Mouse (Mus musculus): ENCODE results near the gene Rap1gap. TPM values are rescaled to one million over a fixed set of nuclear protein-coding genes. Genes with fewer than 3 reads are reported as not detected.

Gene Rap1gap
- polyA plus RNA-seq, 1 experiment from 2014 or later: 7.7 TPM

DNA sequence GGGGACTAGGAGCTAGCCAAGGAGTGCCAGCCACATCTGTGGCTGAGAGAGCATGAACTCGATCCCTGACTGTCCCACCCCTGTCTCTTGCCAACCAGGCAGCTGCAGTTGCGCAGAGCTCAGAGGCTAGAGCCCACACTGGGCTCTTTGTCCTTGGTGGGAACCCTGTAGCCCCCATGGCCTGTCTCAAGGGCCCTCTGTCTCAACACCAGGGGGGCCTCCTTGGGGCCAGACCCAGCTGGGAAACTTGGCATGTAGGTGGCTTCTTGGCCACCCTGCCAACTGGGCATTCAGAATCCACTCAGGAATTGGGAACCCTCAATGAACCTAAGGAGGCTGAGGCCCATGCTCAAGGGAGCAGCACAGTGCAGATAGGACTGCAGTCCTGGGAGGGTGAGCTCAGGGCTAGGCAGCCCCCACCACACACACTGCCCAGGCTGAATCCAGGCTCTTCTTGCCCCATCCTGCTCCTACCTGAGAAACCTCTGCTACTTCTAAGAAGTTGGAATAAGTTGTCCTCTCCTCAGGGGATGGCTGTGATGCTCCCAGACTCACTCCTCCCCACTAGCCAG is 15.5 kb downstream of the Rap1gap start:
- peak overlapping the region; percentile 67 for H3K27ac ChIP-seq
- no peaks in the 10 kb centered on the region for H3K9me3 ChIP-seq
- 0 out of 2 replicates have a peak, but pooled peaks have one; percentile 52 for ATAC-seq (ENCODE audit: insufficient number of reproducible peaks, low FRiP score, low TSS enrichment, low read depth)
- no peaks in the 10 kb centered on the region for H3K36me3 ChIP-seq
- no peak overlapping the region for H3K4me3 ChIP-seq
- peaks cover 31% of the 10 kb centered on the region for H3K4me1 ChIP-seq
- peaks cover 64% of the 10 kb centered on the region for H3K27me3 ChIP-seq
- no peak overlapping the region for H3K9ac ChIP-seq
- no peak overlapping the region for H3K4me2 ChIP-seq
- 54% methylated on average over 2 of the region's 2 CpGs for WGBS

GRCm38 (mm10) chr4:137680721-137681120 is 16.2 kb downstream of the Rap1gap start:
- Histone ChIP-seq H3K4me1 (peaks cover 31% of the 10 kb centered on the region), H3K36me3 (no peaks in the 10 kb centered on the region), H3K27ac (peak overlapping the region; percentile 67), H3K27me3 (peaks cover 64% of the 10 kb centered on the region), H3K9me3 (no peaks in the 10 kb centered on the region), H3K4me3 (no peak overlapping the region), H3K9ac (no peak overlapping the region), H3K4me2 (peak overlapping the region; percentile 57; the same call in 1 of the 2 replicates)
- ATAC-seq (ENCODE audit: insufficient number of reproducible peaks, low FRiP score, low TSS enrichment, low read depth): no peak
- 15% methylated on average over 7 of the region's 7 CpGs for WGBS

- peak overlapping the region; percentile 36 for H3K4me3 ChIP-seq
- no peak for ATAC-seq (ENCODE audit: insufficient number of reproducible peaks, low FRiP score, low TSS enrichment, low read depth)
Measured at GRCm38 (mm10) chr4:137681408-137682104, 17.0 kb downstream of the Rap1gap start.

DNA sequence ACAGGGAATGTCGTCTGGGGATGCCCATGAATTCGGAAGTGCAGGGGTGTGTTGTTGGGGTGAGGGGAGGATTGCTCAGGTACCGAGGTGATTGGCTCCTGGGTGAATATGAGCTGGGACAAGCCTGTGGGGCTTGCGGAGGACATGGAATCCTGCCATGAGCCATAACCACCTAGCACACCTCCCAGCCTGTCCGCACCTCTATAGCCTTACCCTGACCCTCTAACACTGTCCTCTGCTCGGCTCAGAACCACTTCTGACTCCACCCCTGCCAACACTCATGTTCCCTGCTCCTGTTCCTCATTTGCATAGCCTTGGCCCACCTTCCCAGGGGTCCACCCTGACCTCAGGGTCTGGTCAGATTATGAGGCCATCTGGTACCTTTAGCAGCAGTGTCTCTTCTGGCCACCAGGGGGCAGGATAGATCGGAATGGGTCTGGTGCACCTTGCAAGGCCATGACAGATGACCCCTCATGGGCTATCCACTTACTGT is 18.5 kb downstream of the Rap1gap start:
- H3K4me3 ChIP-seq: no peak overlapping the region
- WGBS: 43% methylated on average over 7 of the region's 7 CpGs
- H3K27me3 ChIP-seq: peaks cover 67% of the 10 kb centered on the region
- no peak for ATAC-seq (ENCODE audit: insufficient number of reproducible peaks, low FRiP score, low TSS enrichment, low read depth)
- peaks cover 31% of the 10 kb centered on the region for H3K4me1 ChIP-seq
- H3K4me2 ChIP-seq: no peak overlapping the region
- H3K9ac ChIP-seq: no peak overlapping the region
- no peaks in the 10 kb centered on the region for H3K36me3 ChIP-seq
- H3K9me3 ChIP-seq: no peaks in the 10 kb centered on the region
- H3K27ac ChIP-seq: no peak overlapping the region

More at GRCm38 (mm10) chr4:137681408-137682104, 17.0 kb downstream of the Rap1gap start:
- no peaks in the 10 kb centered on the region for H3K36me3 ChIP-seq
- H3K27ac ChIP-seq: no peak overlapping the region; the same call in 1 of the 2 replicates
- H3K4me1 ChIP-seq: peaks cover 32% of the 10 kb centered on the region
- H3K27me3 ChIP-seq: peaks cover 69% of the 10 kb centered on the region
- H3K4me2 ChIP-seq: peak overlapping the region; percentile 57
- peak overlapping the region; percentile 10; the same call in 1 of the 2 replicates for H3K9ac ChIP-seq
- no peaks in the 10 kb centered on the region for H3K9me3 ChIP-seq
- WGBS: 6% methylated on average over 46 of the region's 52 CpGs

DNA sequence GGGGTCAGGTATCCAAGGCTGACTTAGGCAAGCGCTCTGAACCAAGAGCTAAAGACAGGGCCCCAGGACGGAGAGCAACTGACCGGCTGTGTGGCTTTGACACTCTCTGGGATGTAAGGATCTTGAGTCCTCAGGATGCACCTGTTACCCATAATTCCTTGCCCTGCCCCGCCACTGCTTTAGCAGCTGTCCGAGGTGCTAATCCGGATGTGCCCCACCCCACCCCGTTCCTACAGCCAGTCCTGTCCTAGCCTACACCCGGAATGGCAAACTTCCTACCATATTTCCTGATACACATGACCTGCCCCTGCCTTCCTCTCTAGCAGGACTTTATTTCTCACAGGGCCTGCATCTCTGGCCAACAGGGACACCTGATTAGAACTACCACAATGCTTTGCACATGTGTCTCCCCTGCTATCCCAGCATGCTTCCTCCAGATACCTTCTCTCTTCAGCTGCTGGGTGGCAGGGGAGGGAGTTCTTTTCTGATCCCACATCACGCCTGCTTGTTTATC is 20.4 kb downstream of the Rap1gap start:
- no peak overlapping the region for H3K9ac ChIP-seq

GRCm38 (mm10) chr4:137686303-137686702 is 21.8 kb downstream of the Rap1gap start:
- no peak for ATAC-seq (ENCODE audit: insufficient number of reproducible peaks, low FRiP score, low TSS enrichment, low read depth)
- Histone ChIP-seq H3K9me3 (no peaks in the 10 kb centered on the region), H3K4me3 (no peak overlapping the region), H3K4me2 (no peak overlapping the region), H3K36me3 (no peaks in the 10 kb centered on the region), H3K27me3 (peaks cover 35% of the 10 kb centered on the region), H3K27ac (no peak overlapping the region), H3K9ac (no peak overlapping the region), H3K4me1 (peaks cover 12% of the 10 kb centered on the region)
- 62% methylated on average over 5 of the region's 5 CpGs for WGBS

More for the DNA sequence above, 20.4 kb downstream of the Rap1gap start:
- Histone ChIP-seq H3K4me3 (no peak overlapping the region), H3K27me3 (peaks cover 50% of the 10 kb centered on the region), H3K4me1 (peaks cover 24% of the 10 kb centered on the region), H3K27ac (no peak overlapping the region), H3K36me3 (no peaks in the 10 kb centered on the region), H3K4me2 (no peak overlapping the region), H3K9me3 (no peaks in the 10 kb centered on the region)
- 30% methylated on average over 9 of the region's 9 CpGs for WGBS
- no peak for ATAC-seq (ENCODE audit: insufficient number of reproducible peaks, low FRiP score, low TSS enrichment, low read depth)

DNA sequence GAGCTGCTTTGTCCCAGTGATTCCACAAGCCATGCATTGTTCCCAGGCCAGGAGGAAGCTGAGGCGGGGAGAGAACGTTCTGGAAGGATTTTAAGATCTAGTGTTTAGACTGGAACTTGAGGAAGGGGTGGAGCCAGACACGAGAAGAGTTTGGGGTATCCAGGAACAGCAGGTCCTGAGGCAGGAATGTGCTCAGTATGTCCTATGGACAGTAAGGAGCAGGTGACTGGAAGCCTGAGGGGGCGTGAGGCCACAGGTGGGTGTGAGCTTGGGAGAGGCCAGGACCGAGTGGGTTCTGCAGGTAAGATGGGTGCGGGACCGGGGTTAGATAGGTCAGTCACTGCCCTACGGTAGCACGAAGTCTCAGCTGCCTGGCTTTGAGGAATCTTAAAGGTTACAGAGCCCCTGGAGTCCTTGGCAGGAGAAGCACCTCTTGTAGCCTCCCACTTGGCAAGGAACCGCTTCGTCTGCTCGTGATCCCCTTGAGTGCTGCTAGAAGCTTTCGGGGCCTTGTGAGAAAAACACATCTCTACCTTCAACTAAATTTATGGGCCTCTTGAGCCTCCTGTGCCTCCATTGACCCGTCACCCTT is 22.8 kb downstream of the Rap1gap start:
- 0 out of 2 replicates have a peak, but pooled peaks cover 5% of the 10 kb centered on the region for H3K4me1 ChIP-seq
- H3K27ac ChIP-seq: no peak overlapping the region
- H3K4me3 ChIP-seq: no peak overlapping the region
- no peak overlapping the region for H3K9ac ChIP-seq
- no peaks in the 10 kb centered on the region for H3K36me3 ChIP-seq
- H3K27me3 ChIP-seq: peaks cover 25% of the 10 kb centered on the region
- no peak overlapping the region for H3K4me2 ChIP-seq
- ATAC-seq (ENCODE audit: insufficient number of reproducible peaks, low FRiP score, low TSS enrichment, low read depth): no peak
- H3K9me3 ChIP-seq: no peaks in the 10 kb centered on the region
- 63% methylated on average over 14 of the region's 14 CpGs for WGBS

- H3K4me3 ChIP-seq: no peak overlapping the region
- 79% methylated on average over 10 of the region's 10 CpGs for WGBS
- H3K9ac ChIP-seq: no peak overlapping the region
- peaks cover 15% of the 10 kb centered on the region for H3K4me1 ChIP-seq
- H3K4me2 ChIP-seq: no peak overlapping the region
- H3K27me3 ChIP-seq: no peaks in the 10 kb centered on the region
- H3K9me3 ChIP-seq: no peaks in the 10 kb centered on the region
- no peak overlapping the region for H3K27ac ChIP-seq
- H3K36me3 ChIP-seq: no peaks in the 10 kb centered on the region
- ATAC-seq (ENCODE audit: insufficient number of reproducible peaks, low FRiP score, low TSS enrichment, low read depth): no peak
Measured at GRCm38 (mm10) chr4:137692107-137692902, 27.8 kb downstream of the Rap1gap start.

DNA sequence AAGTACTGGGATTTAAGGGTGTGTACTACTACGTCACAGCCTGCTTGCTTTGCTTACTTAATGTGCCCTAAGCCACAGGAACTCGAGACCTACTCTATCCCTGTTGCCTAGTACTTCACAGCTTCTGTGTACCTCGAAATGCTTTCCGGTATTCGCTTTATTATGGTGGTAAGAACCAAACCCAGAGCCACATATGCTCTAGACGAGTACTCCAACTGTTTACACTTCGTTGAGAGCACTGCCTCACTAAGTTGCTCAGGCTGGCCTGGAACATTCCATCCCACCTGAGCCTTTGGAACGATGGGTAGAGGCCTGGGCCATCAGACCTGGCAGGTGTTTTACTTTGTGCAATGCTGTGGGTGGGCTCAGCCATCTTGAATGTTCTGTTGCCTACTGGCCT is 30.8 kb downstream of the Rap1gap start:
- H3K27me3 ChIP-seq: no peaks in the 10 kb centered on the region
- H3K4me3 ChIP-seq: no peak overlapping the region
- H3K27ac ChIP-seq: no peak overlapping the region
- no peak overlapping the region for H3K4me2 ChIP-seq
- no peaks in the 10 kb centered on the region for H3K36me3 ChIP-seq
- no peaks in the 10 kb centered on the region for H3K9me3 ChIP-seq
- no peak overlapping the region for H3K9ac ChIP-seq
- H3K4me1 ChIP-seq: peaks cover 27% of the 10 kb centered on the region
- WGBS: 70% methylated on average over 8 of the region's 8 CpGs
- no peak for ATAC-seq (ENCODE audit: insufficient number of reproducible peaks, low FRiP score, low TSS enrichment, low read depth)

DNA sequence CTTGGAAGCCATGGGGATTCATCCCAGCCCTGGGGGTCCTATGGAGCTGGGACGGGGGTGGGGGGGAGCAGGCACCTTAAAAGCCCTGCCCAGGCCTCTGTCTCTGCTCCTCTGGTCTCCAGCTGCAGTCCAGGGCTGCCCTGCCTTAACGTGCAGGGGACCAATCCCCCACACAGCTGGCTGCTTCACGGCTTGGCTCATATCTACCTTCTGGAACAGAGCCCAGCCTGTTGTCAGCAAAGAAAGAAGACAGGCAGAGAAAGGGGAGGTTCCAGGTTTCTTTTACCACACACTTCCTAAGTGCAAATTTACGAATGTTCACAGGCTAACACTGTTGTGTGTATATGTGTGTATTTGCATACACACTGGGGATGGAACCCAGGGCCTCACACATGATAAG is 31.4 kb downstream of the Rap1gap start:
- H3K27ac ChIP-seq: no peak overlapping the region
- H3K9ac ChIP-seq: no peak overlapping the region
- no peaks in the 10 kb centered on the region for H3K27me3 ChIP-seq
- H3K4me3 ChIP-seq: no peak overlapping the region
- no peaks in the 10 kb centered on the region for H3K36me3 ChIP-seq
- no peak overlapping the region for H3K4me2 ChIP-seq
- WGBS: 20% methylated on average over 4 of the region's 4 CpGs
- H3K9me3 ChIP-seq: no peaks in the 10 kb centered on the region
- ATAC-seq (ENCODE audit: insufficient number of reproducible peaks, low FRiP score, low TSS enrichment, low read depth): no peak
- H3K4me1 ChIP-seq: peaks cover 27% of the 10 kb centered on the region

GRCm38 (mm10) chr4:137697156-137697885 is 32.8 kb downstream of the Rap1gap start:
- Histone ChIP-seq H3K9ac (no peak overlapping the region), H3K9me3 (no peaks in the 10 kb centered on the region), H3K4me2 (no peak overlapping the region), H3K4me1 (peaks cover 27% of the 10 kb centered on the region), H3K27me3 (no peaks in the 10 kb centered on the region), H3K27ac (0 out of 2 replicates have a peak overlapping the region, but pooled peaks have one; percentile 13), H3K4me3 (no peak overlapping the region), H3K36me3 (no peaks in the 10 kb centered on the region)
- no peak for ATAC-seq (ENCODE audit: insufficient number of reproducible peaks, low FRiP score, low TSS enrichment, low read depth)
- 71% methylated on average over 13 of the region's 13 CpGs for WGBS

Measured in limb, embryonic 15.5 days (tissue).